Mouse (Mus musculus): ENCODE measurements around the gene Ptpn3. TPM values are rescaled to one million over a fixed set of nuclear protein-coding genes. Genes with fewer than 3 reads are reported as not detected.

Gene Ptpn3
- total RNA-seq, 2 experiments from 2014 or later: 12.2 to 24.8 TPM

GRCm38 (mm10) chr4:57266389-57266788 lies 35.2 kb downstream of the Ptpn3 start:
- DNase-seq (ENCODE audit: low spot score in 2 of 2): no peak

- DNase-seq (ENCODE audit: low spot score in 2 of 2): no peak
Measured at GRCm38 (mm10) chr4:57263695-57264094, 37.9 kb downstream of the Ptpn3 start.

- DNase-seq (ENCODE audit: low spot score in 2 of 2): peak in 1 of 2 experiments; percentile 37
Measured at GRCm38 (mm10) chr4:57263061-57263685, 38.5 kb downstream of the Ptpn3 start.

GRCm38 (mm10) chr4:57262451-57262850 lies 39.2 kb downstream of the Ptpn3 start:
- DNase-seq (ENCODE audit: low spot score in 2 of 2): no peak

GRCm38 (mm10) chr4:57261813-57262212 lies 39.8 kb downstream of the Ptpn3 start:
- no peak for DNase-seq (ENCODE audit: low spot score in 2 of 2)

DNA sequence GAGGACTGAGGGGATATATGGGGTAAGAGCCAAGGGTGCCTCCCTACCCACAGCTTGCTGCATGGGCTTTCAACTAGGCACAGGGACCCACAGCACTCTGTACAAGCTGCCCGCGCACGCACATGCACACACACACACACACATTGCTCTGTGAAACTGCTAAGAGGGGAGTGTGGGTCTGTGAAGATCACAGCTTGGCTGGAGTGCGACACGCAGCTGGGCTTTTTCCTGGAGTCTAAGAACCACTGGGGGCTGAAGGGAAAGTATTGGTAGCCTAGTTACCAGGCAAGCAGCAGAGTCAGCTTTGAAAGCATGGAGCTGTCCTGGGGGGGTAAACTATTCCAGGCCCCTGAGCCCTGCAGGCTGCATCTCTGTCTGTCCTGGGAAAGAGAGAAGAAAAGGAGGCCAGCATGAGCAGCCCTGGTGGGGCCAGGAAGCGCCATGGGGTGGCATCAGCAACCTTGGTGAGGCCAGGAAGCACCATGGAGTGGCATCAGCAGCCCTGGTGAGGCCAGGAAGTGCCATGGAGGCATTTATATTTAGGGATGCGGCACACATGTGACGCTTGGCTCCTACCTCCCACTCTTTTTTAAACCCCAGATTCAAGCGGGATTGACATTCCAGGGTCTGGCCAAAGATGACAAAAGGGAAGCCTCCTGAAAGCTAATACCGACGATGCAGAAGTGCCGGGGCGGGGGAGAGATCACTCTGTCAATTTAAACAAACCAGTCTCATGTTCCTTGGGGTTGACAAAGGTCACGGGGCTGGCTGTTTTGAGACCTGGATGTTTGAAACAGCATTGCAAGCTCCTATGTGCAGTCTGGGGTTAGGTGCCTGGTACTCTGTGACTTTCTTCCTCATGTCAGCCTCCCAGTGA lies 43.2 kb downstream of the Ptpn3 start:
- DNase-seq (ENCODE audit: low spot score in 2 of 2): no peak

GRCm38 (mm10) chr4:57257409-57257808 lies 44.2 kb downstream of the Ptpn3 start:
- no peak for DNase-seq (ENCODE audit: low spot score in 2 of 2)

DNA sequence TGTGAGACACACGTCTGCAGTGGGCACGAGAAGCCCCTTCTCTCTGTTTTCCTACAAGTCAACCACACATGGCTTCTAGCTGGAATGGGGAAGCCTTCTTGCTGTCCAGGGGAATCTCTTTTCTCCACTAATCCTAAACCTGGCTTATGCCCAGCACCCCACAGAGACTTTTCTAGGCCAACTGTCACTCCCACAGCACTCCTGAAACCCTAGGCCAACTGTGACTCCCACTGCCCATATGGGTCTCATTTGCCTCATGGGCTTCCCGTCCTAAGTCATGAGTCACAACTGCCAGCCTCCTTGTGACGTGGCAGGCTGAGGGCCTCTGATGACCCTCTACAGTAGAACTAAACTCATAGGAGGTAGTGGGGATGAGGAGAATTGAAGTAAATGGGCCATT lies 44.9 kb downstream of the Ptpn3 start:
- no peak for DNase-seq (ENCODE audit: low spot score in 2 of 2)

DNA sequence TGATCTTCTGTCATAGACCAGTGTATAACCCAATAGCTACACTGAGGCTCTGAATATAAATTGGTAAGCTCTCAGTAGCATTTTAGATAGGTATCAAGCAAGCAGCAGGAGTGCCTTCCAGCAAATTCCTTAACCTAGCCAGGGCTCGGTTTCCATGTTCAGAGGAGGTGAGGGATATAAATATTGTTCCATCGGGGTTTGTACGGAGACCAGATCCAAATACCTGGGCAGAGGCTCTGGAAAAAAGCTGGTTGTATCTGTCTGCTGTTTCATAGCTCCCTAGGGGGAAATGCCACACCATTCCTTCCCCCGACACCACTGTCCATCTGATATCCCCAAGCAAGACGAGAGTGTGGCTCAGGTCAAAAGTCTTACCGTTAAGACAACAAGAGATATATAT lies 47.2 kb downstream of the Ptpn3 start:
- no peak for DNase-seq (ENCODE audit: low spot score in 2 of 2)

DNA sequence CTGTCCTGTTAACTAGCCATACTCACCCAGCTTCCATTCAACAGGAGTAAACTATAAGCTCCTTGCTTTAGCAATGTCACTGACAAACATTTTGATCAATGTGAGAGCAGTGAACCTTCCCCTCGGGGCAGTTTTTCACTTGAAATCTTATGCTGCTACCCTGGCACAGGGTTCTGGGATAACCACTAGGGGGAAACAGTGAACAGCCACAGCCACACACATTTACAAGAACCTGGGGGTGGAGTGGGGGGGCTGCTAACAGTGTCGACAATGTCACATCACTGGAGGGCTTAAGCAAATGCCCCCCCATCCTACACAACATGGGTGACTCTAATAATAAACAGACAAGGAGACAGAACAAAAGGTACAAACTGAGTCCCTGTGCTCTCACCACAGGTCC lies 51.0 kb downstream of the Ptpn3 start:
- DNase-seq (ENCODE audit: low spot score in 2 of 2): no peak

DNA sequence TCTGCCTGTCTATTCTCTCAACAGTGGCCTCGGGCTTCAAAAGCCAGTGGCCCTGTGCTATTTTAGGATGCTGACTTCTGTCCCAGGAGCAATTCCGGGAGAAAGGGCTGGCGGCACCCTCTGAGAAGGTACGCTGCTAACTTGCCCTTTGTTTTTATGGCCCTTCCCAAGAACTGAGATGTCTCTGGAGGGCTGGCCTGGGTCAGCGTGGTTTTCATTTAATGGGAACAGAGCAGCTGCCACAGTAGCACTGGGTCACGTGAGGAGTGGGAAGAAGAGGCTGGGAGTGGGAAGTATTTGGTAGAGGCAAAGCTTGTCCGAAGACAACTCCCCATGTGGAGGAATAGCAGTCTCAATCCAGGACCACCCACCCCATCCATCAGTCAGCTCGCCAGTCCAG lies 52.5 kb downstream of the Ptpn3 start:
- no peak for DNase-seq (ENCODE audit: low spot score in 2 of 2)

- DNase-seq (ENCODE audit: low spot score in 2 of 2): no peak
Measured at GRCm38 (mm10) chr4:57244874-57245273, 56.8 kb downstream of the Ptpn3 start.

DNA sequence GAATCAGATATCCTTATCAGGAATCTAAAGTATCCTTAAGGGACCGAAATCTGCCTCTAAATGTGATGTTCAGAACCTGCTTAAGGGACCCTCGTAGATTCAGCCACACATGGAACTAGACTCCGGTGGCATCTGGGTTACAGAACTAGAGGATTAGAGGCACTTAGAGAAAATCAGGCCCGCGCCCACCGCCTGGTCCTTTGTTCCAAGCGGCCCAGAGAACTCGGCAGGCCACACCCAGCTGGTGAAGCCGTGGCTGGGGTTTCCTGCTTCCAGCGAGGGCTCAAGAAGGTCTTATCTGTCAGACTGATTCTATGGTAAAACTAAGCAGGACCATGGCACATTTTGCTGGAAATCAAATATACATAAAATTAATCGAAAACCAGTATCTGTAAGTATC lies 58.3 kb downstream of the Ptpn3 start:
- no peak for DNase-seq (ENCODE audit: low spot score in 2 of 2)

DNA sequence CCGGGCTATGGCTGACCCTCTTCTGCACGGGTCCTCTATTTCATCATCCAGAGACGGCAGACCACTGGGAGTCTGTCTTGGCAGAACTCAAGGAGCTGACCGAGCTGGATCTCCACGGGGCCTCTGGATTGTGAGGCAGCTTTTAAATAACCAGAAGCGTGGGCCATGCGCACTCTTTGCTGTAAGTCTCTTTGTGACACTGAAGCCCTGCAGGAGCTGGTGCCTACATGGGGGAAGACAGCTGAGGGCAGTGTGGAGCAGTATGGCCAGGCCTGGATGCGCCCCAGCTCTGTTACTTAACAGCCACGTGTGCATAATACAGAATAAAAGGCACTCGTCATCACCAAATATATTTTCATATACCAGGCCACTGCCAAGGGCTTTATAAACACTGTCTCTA lies 60.7 kb downstream of the Ptpn3 start:
- DNase-seq (ENCODE audit: low spot score in 2 of 2): no peak

DNA sequence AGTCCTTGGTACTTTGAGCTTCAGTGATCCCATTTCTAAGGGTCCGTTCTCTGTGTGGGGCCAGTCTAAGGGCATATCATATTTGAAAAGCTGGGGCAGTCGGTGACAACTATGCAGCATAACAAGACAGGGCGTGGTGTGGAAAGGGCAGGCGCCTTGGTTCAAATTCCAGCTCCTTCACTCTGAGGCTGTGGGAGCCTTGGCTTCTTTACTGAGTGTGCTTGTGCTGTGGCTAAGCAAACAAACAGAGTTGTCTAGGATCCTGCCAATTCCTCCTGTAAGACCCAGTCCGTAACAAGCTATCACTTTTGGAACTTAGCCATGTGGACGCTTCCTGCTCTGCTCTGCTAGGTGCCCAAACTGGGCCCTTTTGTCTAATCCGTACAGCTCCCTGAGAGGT lies 61.5 kb downstream of the Ptpn3 start:
- no peak for DNase-seq (ENCODE audit: low spot score in 2 of 2)

DNA sequence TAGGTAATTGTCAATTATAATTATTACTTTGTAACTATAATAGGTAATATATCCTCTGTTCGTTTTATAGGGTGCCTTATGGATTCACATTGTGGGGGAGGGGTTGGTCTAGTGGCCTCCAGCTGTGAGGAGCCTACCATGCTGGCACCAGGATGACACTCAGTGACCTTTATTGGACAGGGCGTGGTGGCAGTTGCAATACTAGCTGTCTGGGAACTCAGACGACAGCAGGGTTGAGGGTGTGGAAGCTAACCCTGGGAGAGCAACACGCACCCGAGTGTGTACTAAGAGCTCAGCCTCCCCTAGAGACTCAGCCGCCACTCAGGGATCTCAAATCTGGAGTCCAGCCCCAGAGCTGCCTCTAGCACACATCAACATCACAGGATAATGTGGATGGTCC lies 62.5 kb downstream of the Ptpn3 start:
- no peak for DNase-seq (ENCODE audit: low spot score in 2 of 2)

DNA sequence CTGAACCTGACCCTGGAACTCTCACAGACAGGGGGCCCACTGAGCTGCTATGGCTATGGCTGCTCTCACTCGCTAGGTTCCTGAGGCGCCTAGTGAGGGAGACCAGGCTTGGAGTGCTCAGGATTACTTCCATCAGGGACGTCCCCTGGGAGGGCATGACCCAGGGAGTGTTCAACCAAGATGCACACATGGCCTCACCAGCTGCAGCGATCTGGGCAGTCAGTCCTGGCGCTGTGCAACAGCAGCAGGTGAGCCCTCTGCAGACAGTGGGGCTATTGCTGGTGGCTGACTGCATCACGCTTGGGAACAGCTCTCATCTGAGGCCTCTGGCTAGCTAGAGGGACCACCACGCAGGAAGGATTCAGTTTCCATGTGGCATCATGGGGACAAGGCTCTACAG lies 63.5 kb downstream of the Ptpn3 start:
- no peak for DNase-seq (ENCODE audit: low spot score in 2 of 2)

DNA sequence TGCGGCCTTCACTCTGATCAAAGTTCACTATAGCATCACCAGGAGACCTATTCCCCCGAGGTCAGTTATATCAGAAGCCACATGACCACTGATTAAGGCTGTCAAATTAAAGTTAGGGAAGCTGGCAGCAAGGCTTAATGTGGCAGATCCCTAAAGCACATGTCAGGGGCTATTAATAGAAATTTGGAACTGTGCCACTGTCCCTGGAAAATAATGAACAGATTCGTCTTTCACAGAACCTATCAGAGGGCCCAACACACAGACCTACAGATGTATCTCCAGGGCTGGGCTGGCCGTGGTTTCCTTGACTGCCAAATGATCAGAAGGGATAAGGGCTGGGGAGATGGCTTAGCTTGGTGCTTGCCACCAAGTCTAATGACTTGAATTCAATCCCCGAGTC lies 65.1 kb downstream of the Ptpn3 start:
- no peak for DNase-seq (ENCODE audit: low spot score in 2 of 2)

DNA sequence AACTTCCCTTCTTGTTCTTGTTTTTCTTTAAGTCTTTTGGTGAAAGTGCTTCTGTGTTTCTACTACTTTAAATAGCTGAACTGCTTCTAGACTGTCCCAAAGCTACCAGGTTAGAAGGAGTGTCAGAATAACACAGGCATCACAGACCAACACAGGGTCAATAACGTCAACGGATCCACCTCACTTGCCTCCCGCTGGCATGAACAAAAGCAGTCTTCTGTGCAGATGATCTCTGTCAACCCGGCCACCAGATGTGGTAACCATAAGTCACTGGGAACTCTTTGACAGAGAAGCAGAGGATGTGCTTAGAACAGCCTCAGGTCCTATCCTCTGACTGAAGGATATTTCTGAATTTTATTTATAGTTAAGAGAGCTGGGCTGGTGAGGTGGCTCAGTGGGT lies 65.9 kb downstream of the Ptpn3 start:
- no peak for DNase-seq (ENCODE audit: low spot score in 2 of 2)

GRCm38 (mm10) chr4:57234348-57234747 lies 67.3 kb downstream of the Ptpn3 start:
- no peak for DNase-seq (ENCODE audit: low spot score in 2 of 2)

DNA sequence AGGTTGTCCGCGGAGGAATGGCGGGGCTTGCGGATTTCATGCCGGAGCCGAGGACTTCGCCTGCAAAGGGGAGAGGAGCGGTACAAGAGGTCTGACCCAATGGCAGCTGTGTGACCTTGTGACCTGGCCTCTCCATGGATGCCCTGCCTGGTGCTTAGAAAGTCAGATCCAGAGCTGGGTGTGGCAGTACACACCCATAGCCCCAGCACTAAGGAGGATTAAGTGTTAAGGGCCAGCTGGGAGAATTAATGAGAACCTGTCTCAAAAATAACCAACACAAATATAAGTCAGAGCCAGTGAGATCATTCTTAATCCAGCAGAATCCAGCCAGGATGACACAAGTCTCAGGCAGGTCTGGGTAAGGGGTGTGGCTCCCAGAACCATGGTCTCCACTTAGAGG lies 69.2 kb downstream of the Ptpn3 start:
- DNase-seq (ENCODE audit: low spot score in 2 of 2): no peak

DNA sequence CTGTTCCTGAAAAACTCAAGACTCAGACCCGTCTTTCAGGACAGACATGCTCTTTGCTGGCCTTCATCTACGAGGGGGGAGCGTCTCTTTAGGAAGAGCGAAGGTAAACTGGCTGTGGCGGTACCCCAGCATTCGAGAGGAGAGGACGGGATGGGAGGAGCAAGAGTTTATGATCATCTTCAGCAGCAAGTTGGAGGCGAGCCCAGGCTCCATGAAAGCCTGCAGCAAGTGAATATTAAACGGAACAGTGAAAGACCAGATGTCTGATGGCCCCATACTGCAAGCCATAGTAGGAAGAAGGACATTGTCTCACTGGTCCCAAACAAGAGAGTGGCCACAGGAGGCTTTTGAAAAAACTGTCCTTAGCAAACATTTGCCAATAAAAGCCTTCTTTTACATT lies 70.3 kb downstream of the Ptpn3 start:
- DNase-seq (ENCODE audit: low spot score in 2 of 2): no peak

- no peak for DNase-seq (ENCODE audit: low spot score in 2 of 2)
Measured at GRCm38 (mm10) chr4:57230341-57230740, 71.3 kb downstream of the Ptpn3 start.
